Mouse (Mus musculus) thymus, adult 18-20 months (tissue): Measurements from ENCODE around the gene Ptprr.

Experiments used
- DNase-seq, 2 experiments: peaks; one replicate each; pipeline ENCODE4 v3.0.0; 2022; ENCODE audit warnings: mixed read lengths in 2 of 2

The Ptprr gene

DNA sequence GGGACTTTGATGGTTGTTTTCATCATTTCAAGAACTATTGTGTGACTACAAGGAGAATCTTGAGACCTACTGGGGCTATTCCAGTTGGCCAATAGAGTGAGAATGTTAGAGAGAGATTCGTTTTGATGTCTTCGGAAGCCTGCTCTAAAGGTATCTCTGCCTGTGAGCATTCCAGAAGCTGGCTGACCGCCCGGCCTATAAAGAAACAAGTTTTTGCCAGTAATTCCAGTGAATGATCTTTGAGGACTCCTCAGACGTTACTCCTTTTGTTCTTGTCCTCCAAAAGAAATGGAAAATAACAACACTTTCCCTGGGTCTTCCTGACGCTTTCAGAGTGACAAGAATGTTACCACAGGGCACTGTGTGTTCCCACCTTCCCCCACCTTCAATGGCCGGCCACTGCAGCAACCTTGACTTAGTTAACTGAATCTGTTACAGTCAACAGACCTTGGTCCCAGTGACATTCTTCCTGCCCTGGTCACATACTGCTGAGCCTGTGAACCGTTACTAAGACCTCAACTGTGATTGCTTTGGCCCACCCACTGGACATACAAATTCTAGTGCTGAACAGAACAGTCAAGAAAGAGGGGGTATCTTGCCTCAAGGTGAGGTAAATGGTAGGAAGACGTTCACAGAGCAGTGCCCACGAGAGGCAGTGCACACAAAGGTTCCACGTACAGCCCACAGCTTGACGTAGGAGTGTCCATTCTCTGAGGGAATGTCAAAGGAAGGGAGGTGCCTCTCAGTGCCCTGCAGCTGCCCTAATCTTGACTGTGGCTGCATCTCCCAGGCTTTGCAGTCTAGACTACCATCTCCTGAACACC lies 252.8 kb downstream of the Ptprr start:
- DNase-seq, result no peak

DNA sequence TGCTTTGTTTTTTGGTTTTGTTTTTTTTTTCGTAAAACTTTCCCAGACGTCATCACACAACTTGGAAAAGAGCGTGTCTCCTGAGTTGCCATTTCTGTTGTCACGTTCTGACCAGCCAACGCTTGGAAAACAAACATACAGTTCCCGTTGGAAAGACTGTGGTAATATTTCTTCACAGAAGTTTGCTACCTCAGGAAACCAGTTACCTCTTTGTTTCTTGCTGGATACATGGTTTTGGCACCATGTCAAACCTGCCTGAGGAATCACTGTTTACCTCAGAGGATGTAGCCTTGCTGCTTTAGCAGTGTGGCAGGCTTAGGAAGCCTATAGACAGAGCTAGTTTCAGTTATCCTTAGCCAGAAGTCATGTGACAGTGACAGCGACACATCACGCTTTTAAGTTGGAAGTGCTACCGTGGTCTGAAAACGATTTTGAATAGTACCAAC lies 253.5 kb downstream of the Ptprr start:
- no peak for DNase-seq

DNA sequence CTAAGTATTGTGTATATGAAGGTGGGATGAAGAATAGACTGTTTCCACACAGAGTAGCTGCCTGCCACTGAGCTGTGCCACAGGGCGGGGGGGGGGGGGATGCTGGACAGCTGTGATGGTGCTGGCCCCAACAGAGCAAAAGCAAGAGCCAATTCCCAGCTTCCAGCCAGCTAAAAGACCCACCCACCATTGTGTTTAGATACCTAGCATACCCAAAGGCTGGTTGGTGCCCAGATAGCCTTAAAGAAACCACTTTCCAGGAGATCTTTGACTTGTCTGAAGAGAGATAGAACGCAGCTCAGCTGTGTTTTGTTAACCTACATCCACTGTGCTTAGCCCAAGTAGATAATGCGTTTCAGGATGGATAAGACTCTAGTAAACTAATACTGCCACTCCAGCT lies 254.1 kb downstream of the Ptprr start:
- no peak for DNase-seq

DNA sequence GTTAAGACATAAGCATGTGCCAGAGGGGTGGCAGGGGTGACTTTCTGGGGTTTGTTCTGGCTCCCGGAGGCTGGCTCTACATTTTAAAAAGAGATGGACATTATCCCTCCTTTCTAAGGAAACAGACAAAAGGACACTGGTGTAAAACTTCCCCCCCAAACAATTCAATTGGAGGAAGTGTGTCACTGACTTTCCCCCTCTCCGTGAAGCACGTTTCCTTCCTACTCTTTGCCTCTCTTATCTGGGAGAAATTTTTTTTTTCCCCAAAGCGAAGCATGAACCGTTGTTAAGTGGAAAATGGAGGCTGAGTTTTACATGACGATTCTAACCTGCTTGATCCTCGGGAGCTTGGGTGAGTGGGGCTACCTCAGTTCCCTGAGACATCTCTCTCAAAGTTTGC lies 257.3 kb downstream of the Ptprr start, which contains the start of gene Ptprb:
Gene Ptprb (plus strand): TSS at position 244 of the 400 bp plus-strand sequence.
- DNase-seq, result no peak

DNA sequence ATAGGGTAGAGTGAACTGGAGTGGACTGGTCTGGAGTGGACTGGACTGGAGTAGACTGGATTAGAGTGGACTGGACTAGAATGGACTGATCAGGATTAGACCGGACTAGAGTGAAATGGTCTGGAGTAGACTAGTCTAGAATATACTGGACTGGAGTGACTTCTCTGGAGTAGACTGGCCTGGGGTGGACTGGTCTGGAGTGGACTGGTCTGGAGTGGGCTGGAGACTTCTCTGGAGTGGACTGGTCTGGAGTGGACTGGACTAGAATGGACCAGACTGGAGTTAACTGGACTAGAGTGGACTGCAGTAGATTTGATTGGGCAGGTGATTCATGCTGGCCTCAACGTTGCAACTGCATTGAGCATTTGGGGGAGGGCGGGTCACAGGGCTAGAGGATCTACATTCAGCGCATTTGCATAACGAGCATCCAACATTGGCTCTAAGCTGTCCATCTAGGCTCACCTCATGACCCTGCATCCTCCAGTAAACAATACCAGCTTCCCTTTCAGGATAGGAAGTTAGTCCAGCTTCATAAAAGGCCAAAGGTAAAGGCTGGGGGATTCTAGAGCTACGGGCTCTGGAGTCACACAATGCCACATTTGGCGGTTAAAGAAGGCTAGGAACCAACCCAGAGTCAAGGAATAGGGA lies 268.8 kb downstream of the Ptprr start:
- DNase-seq, result no peak

DNA sequence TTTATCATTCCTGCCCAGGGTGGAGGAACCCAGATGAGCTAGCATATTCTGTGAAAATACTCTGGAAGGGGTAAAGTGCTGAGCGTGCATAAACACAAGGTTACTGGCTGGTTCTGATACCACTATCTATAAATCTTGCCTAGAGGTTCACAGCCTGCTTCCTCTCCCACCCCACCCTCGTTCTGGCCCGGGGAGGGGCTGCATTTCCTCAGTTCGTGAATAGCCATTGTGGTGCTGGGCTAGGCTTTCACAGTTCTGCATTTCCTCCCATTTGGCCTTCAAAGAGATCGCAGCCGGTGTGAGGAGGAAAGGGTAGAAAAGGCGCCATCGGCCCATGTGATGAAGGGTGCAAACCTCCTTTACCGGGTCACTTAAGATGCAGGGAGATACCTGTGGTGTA lies 270.1 kb downstream of the Ptprr start:
- no peak for DNase-seq

DNA sequence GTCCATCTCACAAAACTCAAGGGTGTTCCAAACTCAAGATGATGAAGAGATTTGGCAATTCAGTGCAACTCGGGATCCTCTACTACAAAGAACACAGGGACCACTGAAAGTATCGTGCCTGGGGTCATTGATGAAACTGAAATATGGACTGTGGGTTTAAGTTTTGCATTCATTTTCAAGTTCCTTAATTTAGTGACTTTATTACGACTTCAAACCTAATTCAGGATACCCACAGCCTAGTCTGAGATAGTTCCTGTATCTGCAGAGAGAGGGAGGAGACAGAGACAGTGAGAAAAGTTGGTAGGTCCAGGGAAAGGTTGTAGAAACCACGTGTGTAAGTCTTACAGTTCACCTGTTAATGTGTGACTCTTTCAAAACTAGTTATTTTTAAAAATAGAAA lies 272.5 kb downstream of the Ptprr start:
- no peak for DNase-seq

DNA sequence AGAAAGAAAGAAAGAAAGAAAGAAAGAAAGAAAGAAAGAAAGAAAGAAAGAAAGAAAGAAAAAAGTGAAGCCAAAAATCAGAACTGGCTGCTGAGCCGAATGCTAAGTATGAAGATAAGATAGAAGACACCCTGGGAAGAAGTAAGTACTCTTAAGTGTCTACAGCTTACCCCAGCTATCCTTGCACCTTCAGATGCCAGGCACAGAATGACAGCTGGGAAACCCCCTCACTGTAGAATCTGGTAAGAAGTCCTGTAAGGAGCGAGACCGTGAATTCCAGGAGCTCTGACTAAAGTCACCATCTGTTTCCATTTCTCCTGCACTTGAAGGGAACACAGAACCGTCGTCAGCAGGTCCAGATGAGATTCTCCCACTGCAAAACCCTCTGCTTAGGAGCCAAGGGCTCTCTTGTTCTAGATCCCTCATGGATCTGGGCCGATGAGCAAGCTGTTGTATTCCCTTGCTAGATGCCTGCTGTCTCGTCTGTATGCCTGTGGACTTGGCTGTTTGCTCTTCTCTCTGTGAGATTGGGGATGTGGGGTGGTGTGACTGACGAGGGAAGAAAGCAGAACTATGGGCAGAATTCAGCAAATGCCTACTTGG lies 273.2 kb downstream of the Ptprr start:
- no peak for DNase-seq

DNA sequence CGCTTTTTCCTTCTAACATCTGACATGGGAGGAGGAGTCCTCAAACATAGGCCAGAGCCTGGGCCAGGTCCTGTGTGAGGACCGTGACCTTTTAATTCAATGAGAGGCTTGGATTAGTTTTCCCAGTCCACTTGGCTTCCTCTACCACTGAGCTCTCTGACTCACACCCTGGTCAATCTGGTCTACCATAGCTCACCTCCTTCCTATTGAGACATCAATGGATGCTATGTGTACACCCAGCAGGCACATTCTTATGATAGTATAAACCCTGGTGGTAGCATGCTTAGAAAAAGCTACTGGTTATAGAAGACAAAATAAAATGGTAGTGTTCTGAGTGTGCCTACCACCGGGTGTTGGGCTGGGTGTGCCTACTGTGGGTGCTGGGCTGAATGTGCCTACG lies 278.4 kb downstream of the Ptprr start:
- no peak for DNase-seq

DNA sequence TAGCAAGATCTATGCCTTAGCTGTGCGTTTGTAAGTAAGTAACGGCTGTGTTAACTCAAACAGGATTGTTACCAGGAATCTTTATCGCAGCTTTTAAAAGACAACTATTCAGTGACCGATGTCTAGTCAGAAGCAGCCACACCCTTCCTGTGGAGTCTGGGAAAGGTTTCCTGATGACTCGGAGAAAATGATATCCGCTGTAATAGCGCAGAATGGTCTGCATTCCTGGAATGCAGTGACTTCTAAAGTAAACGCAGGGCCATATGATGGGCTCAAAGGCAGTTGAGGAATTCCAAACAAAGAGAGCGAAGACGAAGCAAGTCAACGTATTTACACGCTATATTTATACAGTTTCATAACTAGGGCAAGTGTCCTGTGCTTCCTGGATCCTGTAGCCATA lies 279.8 kb downstream of the Ptprr start:
- no peak for DNase-seq

DNA sequence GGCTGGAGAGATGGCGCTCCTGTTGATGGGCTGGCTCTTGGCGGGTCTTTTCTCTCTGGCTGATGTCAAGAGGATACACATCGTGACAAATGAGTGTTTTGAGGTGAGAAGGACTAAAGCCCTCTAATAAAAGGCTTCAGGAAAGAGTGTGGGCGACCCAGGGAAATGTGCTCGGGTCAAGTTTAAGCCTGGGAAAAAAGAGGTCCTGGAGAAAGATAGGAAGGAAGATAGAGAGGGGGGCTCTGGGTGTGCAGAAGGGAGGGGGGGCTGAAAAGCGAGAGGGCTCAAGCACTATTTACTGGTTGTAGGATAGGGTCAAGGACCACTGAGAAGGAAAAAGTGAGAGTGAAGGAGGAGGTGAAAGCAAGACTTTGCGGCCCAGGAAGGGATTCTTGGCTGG lies 282.8 kb downstream of the Ptprr start:
- no peak for DNase-seq

DNA sequence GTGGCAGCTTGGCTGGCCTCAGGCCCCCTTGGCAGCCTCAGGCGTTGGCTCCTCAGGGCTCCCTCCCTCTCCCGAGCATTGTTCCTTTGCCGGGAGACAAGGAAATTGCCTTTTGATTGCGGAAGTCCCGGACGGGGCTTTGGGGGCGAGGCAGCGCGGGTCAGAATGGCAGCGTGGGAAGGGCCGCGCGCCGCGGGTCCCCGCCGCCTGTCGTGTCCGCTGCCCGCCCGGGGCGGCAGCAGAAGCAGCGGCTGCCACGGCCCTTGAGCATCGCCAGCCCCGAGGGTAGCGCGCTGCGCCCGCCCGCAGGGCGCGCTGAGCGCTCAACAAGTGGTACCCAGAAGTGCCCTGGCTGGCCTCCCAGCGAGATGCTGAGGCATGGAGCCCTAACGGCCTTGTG lies 283.2 kb downstream of the Ptprr start:
- DNase-seq, result no peak

DNA sequence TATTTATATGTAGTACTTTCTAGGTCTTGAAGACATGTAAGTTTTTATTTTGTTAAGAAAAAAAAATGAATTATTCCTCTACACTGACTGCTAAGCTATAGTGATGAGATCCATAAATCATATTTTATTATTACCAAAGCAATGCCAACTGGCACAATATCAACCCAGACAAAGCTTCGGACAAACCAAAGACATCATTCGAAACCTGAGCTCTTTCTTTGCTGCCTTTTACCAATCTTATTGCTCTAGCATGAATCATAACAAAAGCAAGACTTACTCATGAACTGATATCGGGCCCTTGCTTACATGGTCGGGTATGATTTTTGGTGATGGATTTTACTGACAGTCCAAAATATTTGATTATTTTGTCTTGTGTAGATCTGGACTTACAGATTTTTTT lies 286.3 kb downstream of the Ptprr start:
- DNase-seq, result no peak

DNA sequence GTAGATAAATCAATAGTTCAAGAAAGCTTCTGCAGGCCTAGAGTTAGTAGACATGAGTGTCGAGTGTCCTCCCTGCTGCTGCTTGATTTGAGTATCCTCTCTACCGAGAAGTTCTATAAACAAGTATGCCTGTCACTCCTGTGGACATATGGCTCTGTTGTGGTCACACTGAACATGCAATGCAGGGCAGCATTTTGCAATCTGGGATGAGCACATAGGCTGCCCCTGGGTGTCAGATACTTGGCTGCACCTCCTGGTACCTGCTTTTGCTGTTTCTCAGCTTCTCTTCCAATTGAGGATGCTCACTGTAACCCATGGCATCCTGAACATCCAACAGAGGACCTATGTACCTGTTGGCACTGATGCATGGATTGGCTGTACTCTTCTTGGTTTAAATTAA lies 291.4 kb downstream of the Ptprr start:
- no peak for DNase-seq

DNA sequence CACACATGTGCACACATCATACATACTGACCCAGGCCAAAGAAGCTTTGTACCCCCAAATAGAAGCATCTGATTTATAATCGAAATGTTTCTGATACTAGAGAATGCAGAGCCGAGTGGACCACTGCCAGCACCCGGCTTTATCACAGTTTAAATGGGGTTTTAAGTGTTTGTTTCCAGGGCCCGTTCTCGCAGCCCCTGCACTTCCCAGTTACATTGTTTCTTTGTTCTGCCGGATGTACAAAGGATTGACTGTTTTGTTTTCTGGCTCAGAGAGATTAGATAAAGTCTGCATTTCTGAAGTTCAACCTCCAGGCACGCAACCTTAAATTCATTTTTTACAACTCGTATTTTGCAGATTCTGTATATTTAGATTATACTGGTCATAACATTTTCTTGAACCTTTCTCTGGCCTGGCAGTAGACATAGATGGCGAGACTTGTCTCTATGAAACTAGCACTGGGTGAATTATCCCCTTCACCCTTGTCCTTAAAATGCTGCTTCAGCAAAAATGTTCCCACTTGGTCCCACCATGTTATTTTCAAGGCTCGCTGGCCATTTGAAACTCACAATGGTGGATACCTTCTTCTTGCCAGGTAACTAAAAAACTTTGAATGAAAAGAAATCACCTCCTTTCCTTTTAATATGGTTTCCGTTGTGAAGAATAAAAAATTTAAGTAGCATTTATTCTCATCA lies 292.6 kb downstream of the Ptprr start:
- no peak for DNase-seq

DNA sequence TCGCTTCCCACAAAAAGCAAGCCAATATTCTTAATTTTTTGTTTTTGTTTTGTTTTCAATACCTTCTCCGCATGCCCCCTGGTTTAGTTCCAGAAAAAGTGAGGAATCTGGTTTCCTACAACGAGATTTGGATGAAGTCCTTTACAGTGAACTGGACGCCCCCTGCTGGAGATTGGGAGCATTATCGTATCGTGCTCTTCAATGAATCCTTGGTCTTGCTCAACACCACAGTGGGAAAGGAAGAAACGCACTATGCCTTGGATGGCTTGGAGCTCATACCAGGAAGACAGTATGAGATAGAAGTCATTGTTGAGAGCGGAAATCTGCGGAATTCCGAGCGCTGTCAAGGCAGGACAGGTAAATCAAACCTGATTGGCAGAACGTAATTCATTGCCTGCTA lies 301.2 kb downstream of the Ptprr start:
- no peak for DNase-seq
